Mouse (Mus musculus) stomach, postnatal 0 days (tissue): ENCODE measurements around the gene Atp2a2. TPM values are rescaled to one million over a fixed set of nuclear protein-coding genes. Genes with fewer than 3 reads are reported as not detected.

Source experiments
- ATAC-seq: fragments of 200-750 bp; cut with Nextera tagmentation; 2 replicates; pipeline ENCODE4 v1.8.0; 2017; ENCODE audit not compliant: low FRiP score, low TSS enrichment
- DNase-seq: peaks from one replicate; pipeline ENCODE4 v3.0.0-alpha.2; 2016; ENCODE audit warnings: low spot score
- H3K27ac ChIP-seq: fragments of 300-500 bp; sonication (generic); replicated peaks from 2 replicates; pipeline ENCODE4 v1.5.1; 2014; ENCODE audit warnings: mild to moderate bottlenecking, control low read depth
- H3K27me3 ChIP-seq: fragments of 300-500 bp; sonication (generic); 2 replicates; pipeline ENCODE4 v1.6.1; 2014; ENCODE audit warnings: low read length; ENCODE audit not compliant: control insufficient read depth, insufficient read depth
- H3K36me3 ChIP-seq: fragments of 300-500 bp; sonication (generic); 2 replicates; pipeline ENCODE4 v1.6.1; 2014; ENCODE audit warnings: low read length, mixed read lengths; ENCODE audit not compliant: control insufficient read depth, insufficient read depth
- H3K4me1 ChIP-seq: fragments of 300-500 bp; sonication (generic); replicated peaks from 2 replicates; pipeline ENCODE4 v1.6.1; 2014; ENCODE audit warnings: antibody characterized with exemption; ENCODE audit not compliant: control insufficient read depth, insufficient read depth
- H3K4me2 ChIP-seq: fragments of 300-500 bp; sonication (generic); replicated peaks from 2 replicates; pipeline ENCODE4 v1.6.1; 2014; ENCODE audit warnings: low read depth, mild to moderate bottlenecking, control low read depth, moderate library complexity
- H3K4me3 ChIP-seq: fragments of 300-500 bp; sonication (generic); 2 replicates; pipeline ENCODE4 v1.5.1; 2014; ENCODE audit warnings: low read depth, low read length, control low read depth
- H3K9ac ChIP-seq: fragments of 300-500 bp; sonication (generic); 2 replicates; pipeline ENCODE4 v1.6.1; 2014; ENCODE audit warnings: mild to moderate bottlenecking, low read length, control low read depth, mixed read lengths
- H3K9me3 ChIP-seq: fragments of 300-500 bp; sonication (generic); 2 replicates; pipeline ENCODE4 v1.6.1; 2016; ENCODE audit warnings: low read length; ENCODE audit not compliant: control insufficient read depth
- CTCF ChIP-seq: IDR thresholded peaks from 2 replicates; pipeline ENCODE4 v1.5.1; 2016; ENCODE audit warnings: antibody characterized with exemption, low read depth, mild to moderate bottlenecking, moderate library complexity
- EP300 ChIP-seq: optimal IDR thresholded peaks from 2 replicates; pipeline ENCODE3; 2016; ENCODE audit warnings: antibody characterized with exemption
- WGBS: fragments of 180-500 bp; shearing (Covaris S2); extraction: QIAGEN DNeasy Blood & Tissue Kit; methylation state at CpG from one replicate; pipeline ENCODE4 v1.1.7; 2014; 5-methylcytosine and 5-hydroxymethylcytosine counted together
- polyA plus RNA-seq: library from polyadenylated mRNA; unstranded; fragments of >200 nt; fragmentation: Nextera tagmentation; extraction: Ambion mirVana; gene quantifications from 2 replicates; pipeline ENCODE4 v1.2.1, GENCODE M21; 2015

Gene Atp2a2
- polyA plus RNA-seq, 1 experiment from 2014 or later, result 24.0 TPM

DNA sequence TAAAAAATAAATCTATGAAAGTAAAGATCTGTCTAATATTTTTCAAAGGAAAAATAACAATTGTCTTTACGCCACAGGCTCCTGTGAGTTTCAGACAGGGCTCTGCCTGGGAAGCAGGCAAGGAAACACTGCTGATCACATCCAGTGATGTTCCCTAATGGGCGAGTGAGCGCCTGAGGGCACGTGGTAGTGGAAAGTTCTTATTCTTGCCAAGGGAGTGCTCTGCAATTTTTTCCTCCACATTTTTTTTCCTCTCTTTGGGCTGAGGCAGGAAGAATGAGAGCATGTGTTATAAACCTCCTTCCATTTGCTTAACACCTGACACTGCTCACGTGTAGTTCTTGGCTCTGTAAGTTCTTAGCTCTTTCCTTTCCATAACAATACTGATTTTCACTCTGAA lies 20.2 kb downstream of the Atp2a2 start:
- no peak overlapping the region for H3K9ac ChIP-seq
- H3K9me3 ChIP-seq, result no peaks in the 10 kb centered on the region
- 66% methylated on average over 5 of the region's 5 CpGs for WGBS
- no peak for DNase-seq
- no peaks in the 10 kb centered on the region for H3K4me1 ChIP-seq
- H3K4me3 ChIP-seq, result no peak overlapping the region
- no peak for ATAC-seq
- no peak overlapping the region for H3K27ac ChIP-seq
- peaks cover 22% of the 10 kb centered on the region for H3K36me3 ChIP-seq
- TF ChIP-seq EP300, result no peak
- TF ChIP-seq CTCF, result no peak
- H3K27me3 ChIP-seq, result no peaks in the 10 kb centered on the region
- no peak overlapping the region for H3K4me2 ChIP-seq

- ATAC-seq (no peak), DNase-seq (no peak)
- no peaks in the 10 kb centered on the region for H3K4me1 ChIP-seq
- no peaks in the 10 kb centered on the region for H3K9me3 ChIP-seq
- no peaks in the 10 kb centered on the region for H3K27me3 ChIP-seq
- no peak overlapping the region for H3K4me2 ChIP-seq
- peaks cover 17% of the 10 kb centered on the region; the same call in 1 of the 2 replicates for H3K36me3 ChIP-seq
- WGBS, result 57% methylated on average over 2 of the region's 2 CpGs
- H3K9ac ChIP-seq, result no peak overlapping the region
- no peak overlapping the region for H3K27ac ChIP-seq
- TF ChIP-seq EP300 (no peak), CTCF (no peak)
- H3K4me3 ChIP-seq, result no peak overlapping the region
These were observed 22.9 kb downstream of the Atp2a2 start for GRCm38 (mm10) chr5:122479131-122479530.

- WGBS, result 88% methylated on average over 3 of the region's 3 CpGs
These were observed 24.5 kb downstream of the Atp2a2 start for GRCm38 (mm10) chr5:122477492-122477891.

DNA sequence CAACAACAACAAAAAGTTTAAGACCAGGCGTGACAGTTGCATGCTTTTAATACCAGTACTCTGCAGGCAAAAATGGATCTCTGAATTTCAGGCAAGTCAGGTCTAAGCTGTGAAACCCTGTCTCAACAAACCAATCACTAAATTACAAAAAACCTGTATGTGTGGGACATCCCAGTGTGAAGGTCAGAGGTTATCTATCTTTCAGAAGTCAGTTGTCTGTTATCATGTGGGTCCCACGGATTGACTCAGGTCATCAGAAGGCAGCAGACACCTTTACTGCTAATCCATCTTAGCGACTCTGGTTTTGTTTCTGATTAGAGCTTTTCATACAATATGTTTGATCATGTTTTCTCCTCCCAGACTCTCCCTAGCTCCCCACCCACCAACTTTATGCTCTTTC lies 25.9 kb downstream of the Atp2a2 start:
- H3K4me3 ChIP-seq, result no peak overlapping the region
- H3K36me3 ChIP-seq, result peaks cover 24% of the 10 kb centered on the region
- H3K27ac ChIP-seq, result no peak overlapping the region
- no peak overlapping the region for H3K4me2 ChIP-seq
- 52% methylated on average over 3 of the region's 3 CpGs for WGBS
- H3K9me3 ChIP-seq, result no peaks in the 10 kb centered on the region
- ATAC-seq (no peak), DNase-seq (no peak)
- TF ChIP-seq EP300 (no peak), CTCF (no peak)
- no peaks in the 10 kb centered on the region for H3K27me3 ChIP-seq
- no peaks in the 10 kb centered on the region for H3K4me1 ChIP-seq
- H3K9ac ChIP-seq, result no peak overlapping the region

More at GRCm38 (mm10) chr5:122477492-122477891, 24.5 kb downstream of the Atp2a2 start:
- DNase-seq (no peak), ATAC-seq (no peak)
- H3K4me1 ChIP-seq, result no peaks in the 10 kb centered on the region
- no peak overlapping the region for H3K9ac ChIP-seq
- H3K27me3 ChIP-seq, result no peaks in the 10 kb centered on the region
- H3K9me3 ChIP-seq, result no peaks in the 10 kb centered on the region
- H3K4me2 ChIP-seq, result no peak overlapping the region
- H3K4me3 ChIP-seq, result no peak overlapping the region
- no peak overlapping the region for H3K27ac ChIP-seq
- peaks cover 20% of the 10 kb centered on the region for H3K36me3 ChIP-seq
- TF ChIP-seq EP300 (no peak), CTCF (no peak)

DNA sequence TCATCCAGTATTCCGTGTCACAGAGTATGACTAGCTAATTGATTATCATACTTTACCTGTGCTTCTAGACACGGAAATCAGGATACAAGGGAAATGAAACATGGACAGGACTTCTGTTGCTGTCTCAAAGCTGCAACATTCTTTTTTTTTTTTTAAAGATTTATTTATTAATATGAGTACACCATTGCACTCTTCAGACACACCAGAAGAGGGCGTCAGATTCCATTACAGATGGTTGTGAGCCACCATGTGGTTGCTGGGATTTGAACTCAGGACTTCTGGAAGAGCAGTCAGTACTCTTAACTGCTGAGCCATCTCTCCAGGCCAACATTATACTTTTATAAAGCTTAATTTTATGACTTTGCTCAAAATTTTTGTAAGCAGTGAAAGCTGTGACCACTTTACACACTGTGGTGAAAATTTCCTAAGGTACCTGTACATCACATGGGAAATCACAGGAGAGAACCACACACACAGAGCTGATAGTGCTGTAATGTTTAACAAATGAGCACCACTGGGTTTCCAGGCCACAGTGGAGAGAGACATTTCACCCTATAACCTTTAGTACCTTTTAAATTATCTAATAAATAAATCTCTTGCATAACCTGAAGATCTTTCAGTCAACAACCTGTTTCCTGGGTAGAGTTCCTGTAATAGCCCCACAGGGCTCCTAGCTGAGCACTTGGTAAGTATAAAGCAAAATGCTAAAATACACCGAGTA lies 27.2 kb downstream of the Atp2a2 start:
- TF ChIP-seq CTCF (peak; percentile 24), EP300 (no peak)
- no peak overlapping the region for H3K27ac ChIP-seq
- no peak overlapping the region for H3K4me3 ChIP-seq
- H3K36me3 ChIP-seq, result peaks cover 32% of the 10 kb centered on the region
- no peaks in the 10 kb centered on the region for H3K4me1 ChIP-seq
- 83% methylated on average over 4 of the region's 4 CpGs for WGBS
- DNase-seq, result no peak
- no peaks in the 10 kb centered on the region for H3K9me3 ChIP-seq
- no peak for ATAC-seq
- no peak overlapping the region for H3K4me2 ChIP-seq
- no peaks in the 10 kb centered on the region for H3K27me3 ChIP-seq
- H3K9ac ChIP-seq, result no peak overlapping the region

GRCm38 (mm10) chr5:122471658-122472057 lies 30.4 kb downstream of the Atp2a2 start:
- no peak overlapping the region for H3K4me3 ChIP-seq
- H3K4me2 ChIP-seq, result no peak overlapping the region
- H3K9ac ChIP-seq, result no peak overlapping the region
- 62% methylated on average over 5 of the region's 5 CpGs for WGBS
- H3K27ac ChIP-seq, result no peak overlapping the region
- H3K4me1 ChIP-seq, result no peaks in the 10 kb centered on the region
- ATAC-seq, result peak; percentile 61; the same call in 1 of the 2 replicates
- H3K27me3 ChIP-seq, result no peaks in the 10 kb centered on the region
- no peak for DNase-seq
- peaks cover 43% of the 10 kb centered on the region for H3K36me3 ChIP-seq
- no peaks in the 10 kb centered on the region for H3K9me3 ChIP-seq
- TF ChIP-seq CTCF (no peak), EP300 (no peak)
